Mouse (Mus musculus): ENCODE results near the gene Raet1e. TPM values are rescaled to one million over a fixed set of nuclear protein-coding genes. Genes with fewer than 3 reads are reported as not detected.
A peak's percentile ranks its signal among the peaks of the same experiment; 100 is the strongest.
"Not testable (repeated sequence)": the region's sequence is repeated elsewhere in the genome, so short reads cannot be mapped to it uniquely, and the experiment has no call there.

Raet1e gene
- polyA plus RNA-seq, 1 experiment from 2014 or later = 3.2 TPM

- H3K27ac ChIP-seq (ENCODE audit: low read depth, low read length); H3K9me3 ChIP-seq (ENCODE audit: control insufficient read depth, low read length); H3K4me3 ChIP-seq (ENCODE audit: low read depth, low read length); H3K4me1 ChIP-seq (replicated peaks; ENCODE audit: control insufficient read depth, insufficient read depth, low read length); H3K36me3 ChIP-seq (ENCODE audit: control insufficient read depth, insufficient read depth, low read length); ATAC-seq (replicated peaks; ENCODE audit: low FRiP score); DNase-seq (ENCODE audit: low spot score); H3K27me3 ChIP-seq (replicated peaks; ENCODE audit: control insufficient read depth, insufficient read depth, low read length); H3K4me2 ChIP-seq; H3K9ac ChIP-seq (ENCODE audit: low read depth, low read length): not testable (repeated sequence)
- WGBS = no CpG with 5 or more reads among the region's 7 CpGs
Measured at GRCm38 (mm10) chr10:22223474-22224349, 65.3 kb downstream of the Raet1e start.

- Histone ChIP-seq H3K4me1 (replicated peaks; ENCODE audit: control insufficient read depth, insufficient read depth, low read length) (no peaks in the 10 kb centered on the region), H3K27ac (ENCODE audit: low read depth, low read length) (no peak overlapping the region), H3K4me2 (no peak overlapping the region), H3K27me3 (replicated peaks; ENCODE audit: control insufficient read depth, insufficient read depth, low read length) (no peaks in the 10 kb centered on the region), H3K9me3 (ENCODE audit: control insufficient read depth, low read length) (no peaks in the 10 kb centered on the region; the same call in 1 of the 2 replicates), H3K4me3 (ENCODE audit: low read depth, low read length) (no peak overlapping the region), H3K9ac (ENCODE audit: low read depth, low read length) (no peak overlapping the region), H3K36me3 (ENCODE audit: control insufficient read depth, insufficient read depth, low read length) (no peaks in the 10 kb centered on the region)
- no peak for ATAC-seq (replicated peaks; ENCODE audit: low FRiP score)
- 92% methylated on average over 8 of the region's 8 CpGs for WGBS
- no peak for DNase-seq (ENCODE audit: low spot score)
Measured at GRCm38 (mm10) chr10:22265060-22265459, 106.7 kb downstream of the Raet1e start.

- not testable (repeated sequence) for H3K9me3 ChIP-seq (ENCODE audit: control insufficient read depth, low read length); H3K4me1 ChIP-seq (replicated peaks; ENCODE audit: control insufficient read depth, insufficient read depth, low read length); ATAC-seq (replicated peaks; ENCODE audit: low FRiP score); H3K4me3 ChIP-seq (ENCODE audit: low read depth, low read length); H3K4me2 ChIP-seq; H3K9ac ChIP-seq (ENCODE audit: low read depth, low read length); H3K36me3 ChIP-seq (ENCODE audit: control insufficient read depth, insufficient read depth, low read length); DNase-seq (ENCODE audit: low spot score); H3K27ac ChIP-seq (ENCODE audit: low read depth, low read length)
- peaks cover 16% of the 10 kb centered on the region for H3K27me3 ChIP-seq (replicated peaks; ENCODE audit: control insufficient read depth, insufficient read depth, low read length)
- 43% methylated on average over 7 of the region's 8 CpGs for WGBS
Measured at GRCm38 (mm10) chr10:22270879-22271786, 112.8 kb downstream of the Raet1e start.

GRCm38 (mm10) chr10:22272914-22273683 is 114.7 kb downstream of the Raet1e start:
- H3K9ac ChIP-seq (ENCODE audit: low read depth, low read length); ATAC-seq (replicated peaks; ENCODE audit: low FRiP score): not testable (repeated sequence)
- 4% methylated on average over 37 of the region's 37 CpGs for WGBS

GRCm38 (mm10) chr10:22273684-22274305 is 115.4 kb downstream of the Raet1e start:
- 2% methylated on average over 41 of the region's 41 CpGs for WGBS
- no peaks in the 10 kb centered on the region for H3K4me1 ChIP-seq (replicated peaks; ENCODE audit: control insufficient read depth, insufficient read depth, low read length)
- no peaks in the 10 kb centered on the region for H3K9me3 ChIP-seq (ENCODE audit: control insufficient read depth, low read length)
- H3K36me3 ChIP-seq (ENCODE audit: control insufficient read depth, insufficient read depth, low read length) = no peaks in the 10 kb centered on the region
- peak overlapping the region; percentile 53 for H3K4me3 ChIP-seq (ENCODE audit: low read depth, low read length)
- no peak overlapping the region for H3K27ac ChIP-seq (ENCODE audit: low read depth, low read length)
- DNase-seq (ENCODE audit: low spot score) (peak; percentile 34), ATAC-seq (replicated peaks; ENCODE audit: low FRiP score) (no peak)
- H3K9ac ChIP-seq (ENCODE audit: low read depth, low read length) = no peak overlapping the region
- H3K27me3 ChIP-seq (replicated peaks; ENCODE audit: control insufficient read depth, insufficient read depth, low read length) = peaks cover 16% of the 10 kb centered on the region
- peak overlapping the region; percentile 78 for H3K4me2 ChIP-seq

More at GRCm38 (mm10) chr10:22272914-22273683, 114.7 kb downstream of the Raet1e start:
- not testable (repeated sequence) for H3K4me1 ChIP-seq (replicated peaks; ENCODE audit: control insufficient read depth, insufficient read depth, low read length); H3K27ac ChIP-seq (ENCODE audit: low read depth, low read length); H3K36me3 ChIP-seq (ENCODE audit: control insufficient read depth, insufficient read depth, low read length); H3K9me3 ChIP-seq (ENCODE audit: control insufficient read depth, low read length)
- H3K4me3 ChIP-seq (ENCODE audit: low read depth, low read length) = peak overlapping the region; percentile 53
- peaks cover 16% of the 10 kb centered on the region for H3K27me3 ChIP-seq (replicated peaks; ENCODE audit: control insufficient read depth, insufficient read depth, low read length)
- peak; percentile 32 for DNase-seq (ENCODE audit: low spot score)
- H3K4me2 ChIP-seq = peak overlapping the region; percentile 78

GRCm38 (mm10) chr10:22274445-22275057 is 116.2 kb downstream of the Raet1e start:
- Histone ChIP-seq H3K27ac (ENCODE audit: low read depth, low read length) (no peak overlapping the region), H3K9ac (ENCODE audit: low read depth, low read length) (no peak overlapping the region), H3K9me3 (ENCODE audit: control insufficient read depth, low read length) (no peaks in the 10 kb centered on the region), H3K4me1 (replicated peaks; ENCODE audit: control insufficient read depth, insufficient read depth, low read length) (no peaks in the 10 kb centered on the region), H3K36me3 (ENCODE audit: control insufficient read depth, insufficient read depth, low read length) (no peaks in the 10 kb centered on the region), H3K27me3 (replicated peaks; ENCODE audit: control insufficient read depth, insufficient read depth, low read length) (peaks cover 16% of the 10 kb centered on the region), H3K4me2 (peak overlapping the region; percentile 78), H3K4me3 (ENCODE audit: low read depth, low read length) (peak overlapping the region; percentile 53)
- 7% methylated on average over 19 of the region's 19 CpGs for WGBS
- DNase-seq (ENCODE audit: low spot score) (peak; percentile 33), ATAC-seq (replicated peaks; ENCODE audit: low FRiP score) (no peak)

GRCm38 (mm10) chr10:22278468-22278867 is 120.1 kb downstream of the Raet1e start:
- H3K27me3 ChIP-seq (replicated peaks; ENCODE audit: control insufficient read depth, insufficient read depth, low read length) = peaks cover 12% of the 10 kb centered on the region
- H3K36me3 ChIP-seq (ENCODE audit: control insufficient read depth, insufficient read depth, low read length); H3K9me3 ChIP-seq (ENCODE audit: control insufficient read depth, low read length); ATAC-seq (replicated peaks; ENCODE audit: low FRiP score); H3K4me2 ChIP-seq; DNase-seq (ENCODE audit: low spot score); H3K4me1 ChIP-seq (replicated peaks; ENCODE audit: control insufficient read depth, insufficient read depth, low read length); H3K4me3 ChIP-seq (ENCODE audit: low read depth, low read length); H3K27ac ChIP-seq (ENCODE audit: low read depth, low read length); H3K9ac ChIP-seq (ENCODE audit: low read depth, low read length): not testable (repeated sequence)
- 79% methylated on average over 2 of the region's 2 CpGs for WGBS
